In the genomic region with DNA sequence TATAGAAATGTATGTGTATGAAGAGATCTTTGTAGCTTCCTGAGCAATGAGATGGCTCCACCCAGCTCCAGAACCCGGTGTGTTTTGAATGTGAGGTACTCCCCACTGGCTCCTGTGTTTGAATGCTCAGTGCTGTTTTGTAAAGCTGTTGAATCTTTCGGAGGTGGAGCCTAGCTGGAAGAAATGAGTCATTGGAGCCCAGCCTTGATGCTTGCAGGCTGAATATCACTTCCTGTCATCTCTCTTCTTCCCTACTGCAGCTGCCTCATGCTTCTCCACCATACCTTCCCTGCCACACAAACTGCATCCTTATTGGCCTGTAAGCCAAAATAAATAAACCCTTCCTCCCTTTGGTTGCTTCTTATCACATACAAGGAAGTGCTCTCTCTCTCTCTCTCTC, we compare ENCODE assay signal across 13 mouse cellular contexts. TPM values are rescaled to one million over a fixed set of nuclear protein-coding genes. Genes with fewer than 3 reads are reported as not detected.
DNase-seq lines count a peak whose midpoint lies in the region; ATAC-seq lines count a peak whose summit lies in the region.
"Had no signal": no experiment of that assay in that cellular context is flagged by ENCODE, and none has a peak within 500 bp of the region (broad histone marks: within the 10 kb centered on the region; RNA-seq: fewer than 3 reads in every experiment).

No protein-coding gene starts in this region.

- no peak for ATAC-seq in midbrain, embryonic 11.5 days (ENCODE audit: low FRiP score)
- ATAC-seq: forebrain, embryonic 13.5 days; intestine, postnatal 0 days had no signal

- WGBS in midbrain, embryonic 11.5 days, result 55% methylated on average over 2 of the region's 2 CpGs

- no peaks in the 10 kb centered on the region for H3K27me3 ChIP-seq in midbrain, embryonic 11.5 days (ENCODE audit: control insufficient read depth, insufficient read depth, low read length)
- H3K27me3 ChIP-seq: forebrain, embryonic 13.5 days; limb, embryonic 15.5 days; stomach, embryonic 15.5 days had no signal

- H3K4me3 ChIP-seq in midbrain, embryonic 11.5 days (ENCODE audit: low read depth, low read length), result no peak overlapping the region
- H3K4me3 ChIP-seq: forebrain, embryonic 13.5 days; limb, embryonic 15.5 days; stomach, embryonic 15.5 days had no signal

- no peak overlapping the region for H3K27ac ChIP-seq in midbrain, embryonic 11.5 days (ENCODE audit: low read depth, low read length)
- H3K27ac ChIP-seq: forebrain, embryonic 13.5 days; limb, embryonic 15.5 days; stomach, embryonic 15.5 days had no signal

- no peak overlapping the region for H3K9ac ChIP-seq in midbrain, embryonic 11.5 days (ENCODE audit: low read length)
- H3K9ac ChIP-seq: forebrain, embryonic 13.5 days; limb, embryonic 15.5 days; stomach, embryonic 15.5 days had no signal

- no peaks in the 10 kb centered on the region; the same call in 1 of the 2 replicates for H3K4me1 ChIP-seq in midbrain, embryonic 11.5 days (ENCODE audit: control insufficient read depth, insufficient read depth, low read length)
- H3K4me1 ChIP-seq: forebrain, embryonic 13.5 days; limb, embryonic 15.5 days; stomach, embryonic 15.5 days had no signal

- H3K9me3 ChIP-seq in midbrain, embryonic 11.5 days (ENCODE audit: control insufficient read depth, low read length), result no peaks in the 10 kb centered on the region
- H3K9me3 ChIP-seq: forebrain, embryonic 13.5 days; limb, embryonic 15.5 days; stomach, embryonic 15.5 days had no signal

- intact Hi-C loops in heart, postnatal 14 days (cut with DNase I), result no loop called here

- H3K36me3 ChIP-seq in midbrain, embryonic 11.5 days (ENCODE audit: control insufficient read depth, insufficient read depth, low read length), result no peaks in the 10 kb centered on the region
- H3K36me3 ChIP-seq: limb, embryonic 15.5 days; stomach, embryonic 15.5 days had no signal

- no peak overlapping the region for H3K4me2 ChIP-seq in midbrain, embryonic 11.5 days
- H3K4me2 ChIP-seq: forebrain, embryonic 13.5 days; limb, embryonic 15.5 days; stomach, embryonic 15.5 days had no signal

- DNase-seq in heart, adult 18-20 months, result peak; percentile 5 to 22
- no peak for DNase-seq in heart, postnatal 14 days
- DNase-seq in right cerebral cortex, adult 18-20 months, result peak; percentile 17
- no peak for DNase-seq in right cerebral cortex, postnatal 14 days
- peak; percentile 76 for DNase-seq in brain, adult 2 months (ENCODE audit: low read depth, low spot score)
- DNase-seq in spleen, postnatal 14 days (ENCODE audit: low spot score in 2 of 2), result no peak
- no peak for DNase-seq in layer of hippocampus, postnatal 25 days (ENCODE audit: extremely low spot score in 1 of 2, low spot score in 1 of 2)
- no peak for DNase-seq in midbrain, embryonic 11.5 days (ENCODE audit: low spot score, missing footprints)

RNA-seq across cellular contexts. Expression of gene Col6a6, which starts 59.6 kb away (rescaled TPM):
- total RNA-seq in heart, adult 18-20 months (2021), result 1 to 10 TPM; 2.8 to 3.5 TPM
- total RNA-seq in heart, postnatal 14 days (2021), result 10 to 100 TPM; 10.4 to 10.5 TPM
- under 1 TPM; 0.37 to 0.40 TPM for total RNA-seq in layer of hippocampus, postnatal 25 days (2021)
- 0.14 and 0.15 TPM in 2 replicates for polyA plus RNA-seq in midbrain, embryonic 11.5 days (2014; fragmentation: Nextera tagmentation; extraction: Ambion mirVana)
- total RNA-seq: granulocyte monocyte progenitor cell, adult 5-6 weeks had no signal

Comparison
In these comparisons a context has a peak if more than half of its experiments do, and no peak if none do; other contexts are left out.
1. DNase-seq: peak in heart, adult 18-20 months (2 of 2), right cerebral cortex, adult 18-20 months (single experiment) and brain, adult 2 months (single experiment); none in heart, postnatal 14 days (0 of 2), right cerebral cortex, postnatal 14 days (single experiment), spleen, postnatal 14 days (0 of 2), layer of hippocampus, postnatal 25 days (0 of 2) and midbrain, embryonic 11.5 days (single experiment).